Mouse (Mus musculus) spleen, postnatal 4 days (tissue): ENCODE results near the gene Robo2.

Experiments used
- DNase-seq, 2 experiments: peaks; one replicate each; pipeline ENCODE4 v3.0.0; 2022; ENCODE audit warnings: low spot score in 2 of 2

Robo2 gene

DNA sequence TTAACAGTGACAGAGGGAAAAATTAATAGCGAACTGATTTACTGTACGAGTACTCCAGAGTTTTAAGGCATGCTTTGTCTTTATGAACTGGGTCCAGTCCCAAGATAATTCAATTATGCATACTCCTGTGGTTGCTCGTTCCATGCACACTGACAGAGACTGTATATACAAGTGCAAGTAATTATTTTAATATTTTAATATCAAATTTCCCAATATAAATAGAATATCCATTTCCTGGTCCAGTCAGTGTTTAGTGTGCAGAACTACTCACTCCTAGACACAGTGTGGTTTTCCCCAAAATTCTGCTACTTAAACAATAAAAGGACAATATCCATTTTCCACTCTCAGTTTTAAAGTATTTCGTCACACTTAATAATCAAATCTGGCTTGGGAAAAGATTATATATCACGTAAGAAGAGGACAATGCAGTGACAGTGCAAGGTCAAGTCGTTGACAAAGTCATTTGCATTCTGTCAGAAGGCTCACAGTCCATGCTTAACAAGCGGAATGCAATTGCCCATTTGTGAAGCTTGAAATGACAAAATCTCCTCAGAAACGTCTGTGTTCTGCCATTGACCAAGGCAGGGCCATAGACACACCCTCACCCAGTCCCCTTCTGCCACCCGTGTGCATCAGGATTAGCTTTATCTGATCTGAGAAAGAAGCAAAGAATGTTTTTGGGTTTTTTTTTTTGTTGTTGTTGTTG lies 89.8 kb downstream of the Robo2 start:
- DNase-seq, result no peak

DNA sequence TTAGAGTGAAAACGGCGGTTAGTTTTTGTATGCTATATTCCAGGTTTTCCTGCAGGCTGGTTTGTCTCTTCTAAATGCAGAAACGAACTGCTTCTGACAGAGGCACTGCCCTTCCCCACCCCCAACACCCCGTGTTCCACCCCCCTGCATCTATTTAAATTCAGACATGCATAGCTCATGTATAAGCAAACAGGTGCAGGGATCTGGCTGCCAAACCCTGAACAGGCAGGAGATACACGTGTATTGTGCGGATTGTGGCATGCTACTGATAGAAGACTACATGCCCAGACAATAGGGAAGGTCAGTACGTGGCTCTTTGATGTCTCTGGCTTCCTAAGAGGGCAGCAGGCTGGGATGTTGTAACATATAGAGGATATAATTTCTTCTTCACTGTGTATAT lies 95.5 kb downstream of the Robo2 start:
- no peak for DNase-seq

DNA sequence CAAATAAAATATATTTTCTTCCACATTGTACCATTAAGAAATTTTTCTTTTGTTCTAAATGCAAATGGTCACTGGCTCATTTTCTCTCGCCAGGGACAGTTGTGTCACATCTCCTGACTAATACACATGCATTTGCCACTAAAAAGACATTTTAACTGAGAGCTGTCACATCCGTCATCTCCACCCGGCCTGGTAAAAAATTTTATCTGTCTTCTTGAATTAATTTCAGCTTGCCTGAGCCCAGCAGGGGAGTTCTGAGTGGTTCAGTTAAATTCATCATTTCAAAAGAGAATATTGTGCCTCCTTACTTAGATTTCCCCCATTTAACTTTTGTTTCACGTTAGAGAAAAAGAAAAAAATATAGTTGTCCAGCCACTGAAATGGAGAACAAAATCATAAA lies 98.4 kb downstream of the Robo2 start:
- DNase-seq, result no peak

DNA sequence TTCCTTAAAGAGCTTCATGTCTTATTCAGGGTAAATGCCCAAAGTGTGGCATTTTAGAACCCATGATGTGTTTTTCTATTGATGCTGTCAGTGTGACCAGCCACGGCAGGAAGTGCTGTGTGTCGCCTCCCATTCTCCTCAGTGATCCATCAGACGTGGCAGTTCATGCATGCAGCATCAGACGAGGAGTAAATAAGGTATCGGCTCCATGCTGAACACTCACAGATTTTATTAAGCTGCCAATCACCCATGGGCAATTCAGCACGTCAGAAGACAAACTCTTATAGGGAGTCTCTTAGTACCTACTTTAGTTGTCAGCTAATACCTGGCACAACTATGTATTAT lies 104.1 kb downstream of the Robo2 start:
- DNase-seq, result no peak

DNA sequence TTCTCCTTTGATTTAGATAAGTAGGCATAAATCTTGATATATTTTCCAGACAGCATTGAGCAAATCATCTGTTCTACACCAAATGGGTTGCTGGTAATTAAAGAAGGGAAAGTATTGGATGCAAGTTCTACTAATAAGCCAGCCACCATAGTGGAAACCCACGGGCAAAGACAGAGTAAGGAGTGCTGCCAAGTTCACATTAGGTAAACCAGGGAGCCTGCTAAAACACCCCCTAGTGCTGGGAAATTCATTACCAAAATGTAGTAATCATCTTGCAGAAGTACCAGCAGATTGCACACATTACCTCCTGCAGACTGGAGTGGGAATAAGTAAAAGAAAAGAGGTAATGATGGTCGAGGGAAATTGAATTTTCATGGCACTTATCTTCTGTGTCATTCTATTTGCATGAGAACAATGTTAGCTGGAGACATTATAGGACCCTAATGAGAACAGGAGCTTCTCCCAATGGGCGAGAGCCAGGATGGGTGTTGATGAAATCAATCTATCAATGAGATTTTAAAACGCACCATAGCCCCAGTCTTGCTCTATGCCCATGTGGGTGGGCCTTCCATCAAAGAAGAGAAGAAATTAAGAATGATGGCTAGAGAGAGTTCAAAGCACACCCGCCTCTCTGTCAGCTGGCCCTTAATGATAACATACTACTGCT lies 104.6 kb downstream of the Robo2 start:
- DNase-seq, result no peak

DNA sequence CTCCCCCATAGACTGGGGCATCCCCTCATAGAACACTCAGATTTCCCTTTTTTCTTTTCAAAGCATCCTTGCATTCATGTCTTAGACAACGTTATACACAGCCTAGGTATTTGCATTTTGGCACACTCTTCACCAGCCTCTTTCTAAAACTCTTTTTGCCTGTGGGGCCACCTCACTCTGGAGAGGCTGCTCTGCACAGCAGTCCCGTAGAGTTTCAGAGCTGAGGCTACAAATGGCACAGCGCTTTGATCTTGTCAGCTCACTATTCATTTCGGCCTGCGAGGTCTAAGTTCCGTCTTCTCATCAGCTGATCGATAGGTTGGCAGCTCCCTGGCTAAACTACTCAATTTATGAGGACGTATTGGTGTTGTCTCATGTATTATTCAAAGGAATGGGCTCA lies 123.7 kb downstream of the Robo2 start:
- DNase-seq, result no peak

DNA sequence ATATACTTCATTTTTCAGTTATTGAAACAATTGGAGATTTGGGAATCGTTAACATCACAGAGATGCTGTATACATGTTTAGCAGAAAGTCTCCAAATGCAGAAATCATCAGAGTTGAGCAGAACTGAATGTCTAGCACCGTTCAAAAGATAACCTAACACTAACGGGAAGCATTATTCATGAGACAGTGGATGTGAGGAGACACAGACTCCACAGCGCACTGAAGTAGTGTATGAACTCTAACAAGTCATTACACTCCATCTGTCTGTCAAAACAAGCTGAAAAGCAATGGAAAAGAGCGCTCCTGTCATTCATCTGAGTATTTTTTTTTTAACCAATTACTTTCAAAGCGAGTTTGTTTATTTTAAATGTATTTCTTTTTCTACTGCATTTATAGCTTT lies 129.1 kb downstream of the Robo2 start:
- no peak for DNase-seq

DNA sequence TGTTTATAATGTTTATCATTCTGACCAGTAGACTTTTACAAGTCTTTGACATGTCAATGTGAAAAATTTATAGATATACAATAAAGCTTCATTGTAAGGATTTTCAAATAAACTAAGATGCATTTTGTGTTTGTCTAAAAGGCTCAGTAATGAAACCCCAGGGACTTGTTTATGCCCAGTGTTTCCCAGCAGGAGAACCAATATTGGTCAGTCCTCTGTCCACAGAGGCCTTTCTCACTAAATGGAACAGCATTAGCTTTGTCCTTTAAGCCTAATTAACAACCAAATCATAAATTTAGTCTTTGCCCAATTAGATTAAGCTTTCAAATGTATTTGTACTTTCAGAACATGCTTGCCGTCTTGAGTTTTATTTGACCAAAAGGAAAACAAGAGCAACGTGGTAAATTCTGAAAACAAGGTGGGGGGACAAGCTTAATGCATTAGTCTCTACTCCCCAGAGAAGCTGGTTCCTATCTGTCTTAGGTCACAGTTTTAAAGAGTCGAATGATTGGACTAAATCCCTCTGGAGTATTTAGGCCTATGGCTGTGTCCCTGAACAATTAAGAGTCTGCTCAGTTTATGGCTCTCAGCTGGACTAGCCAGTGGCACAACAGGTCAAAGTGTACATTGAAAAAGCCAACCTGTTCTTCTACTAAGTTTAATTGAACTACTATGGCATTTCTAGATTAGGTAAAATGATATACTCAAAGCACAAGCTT lies 134.6 kb downstream of the Robo2 start:
- no peak for DNase-seq

DNA sequence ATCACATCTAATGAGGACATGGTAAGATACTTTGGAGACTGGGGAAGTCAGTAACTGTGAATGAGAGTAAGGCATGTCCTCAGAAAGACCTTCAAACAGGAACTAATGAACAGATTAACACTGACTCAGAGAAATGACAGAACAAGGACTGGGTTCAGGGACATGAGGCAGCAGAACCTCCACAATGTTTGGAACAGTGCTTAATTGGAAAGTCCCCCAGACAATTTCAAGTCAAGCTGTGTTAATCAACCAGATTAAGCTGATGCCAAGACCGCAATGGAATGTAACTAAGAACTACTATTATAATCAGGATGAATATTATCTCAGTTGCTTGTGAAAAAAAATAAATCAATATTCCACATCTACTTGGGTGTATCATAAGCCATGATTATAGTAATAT lies 137.0 kb downstream of the Robo2 start:
- DNase-seq, result no peak

DNA sequence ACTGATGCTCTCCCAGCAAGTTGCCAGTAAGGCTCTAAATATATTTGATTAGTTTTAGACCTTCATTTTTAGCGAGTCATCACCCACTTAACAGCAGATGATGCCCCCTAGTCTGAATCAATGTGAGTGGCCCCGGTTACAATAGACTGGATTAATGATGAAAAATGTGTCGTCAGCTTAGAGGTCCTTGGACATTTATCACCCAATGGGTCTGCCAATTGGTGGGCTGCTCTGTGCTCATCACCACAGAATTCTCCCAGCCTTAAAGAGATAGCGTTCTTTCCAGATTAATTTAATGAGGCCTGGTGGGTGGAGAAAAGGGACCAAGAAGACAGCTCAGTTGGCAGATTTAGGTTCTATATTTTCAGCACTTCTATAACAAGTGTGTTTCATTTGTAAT lies 138.6 kb downstream of the Robo2 start:
- DNase-seq, result no peak

DNA sequence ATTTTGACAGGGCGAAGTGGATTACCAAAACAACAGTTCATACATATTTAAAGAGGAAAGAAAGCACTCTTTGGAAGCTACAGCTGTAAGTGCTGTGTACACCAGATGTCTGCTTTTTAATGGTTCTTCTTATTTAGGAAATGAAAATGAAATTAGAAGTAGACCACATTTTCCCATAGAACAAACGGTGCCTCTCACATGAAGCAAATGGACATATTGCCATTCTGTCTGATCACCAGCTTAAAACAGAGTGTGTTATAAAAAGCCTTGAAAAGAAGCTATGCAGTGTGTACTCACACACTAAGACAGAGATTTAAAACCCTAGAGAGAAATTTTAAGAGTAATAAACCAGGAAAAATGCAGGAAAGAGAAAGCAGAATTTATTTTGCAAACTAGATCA lies 153.4 kb downstream of the Robo2 start:
- DNase-seq, result no peak

DNA sequence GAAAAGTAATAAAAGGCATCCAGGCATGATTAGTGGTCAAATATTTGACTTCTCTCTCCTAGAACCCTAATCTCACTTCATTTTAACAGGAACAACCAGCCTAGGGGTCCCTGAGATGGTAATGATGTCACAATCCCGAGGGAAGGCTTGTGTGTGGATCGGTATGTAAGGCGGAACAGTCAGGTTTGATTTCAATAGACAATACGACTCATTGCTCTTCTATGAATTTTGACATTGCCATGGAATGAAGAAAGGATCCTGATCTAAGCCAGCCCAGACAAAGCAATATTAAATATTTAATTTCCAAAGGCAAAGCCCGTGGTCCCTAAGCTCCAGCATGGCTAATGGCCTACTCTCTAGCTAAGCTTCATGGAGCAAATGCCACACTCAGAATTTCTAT lies 167.2 kb downstream of the Robo2 start:
- no peak for DNase-seq

DNA sequence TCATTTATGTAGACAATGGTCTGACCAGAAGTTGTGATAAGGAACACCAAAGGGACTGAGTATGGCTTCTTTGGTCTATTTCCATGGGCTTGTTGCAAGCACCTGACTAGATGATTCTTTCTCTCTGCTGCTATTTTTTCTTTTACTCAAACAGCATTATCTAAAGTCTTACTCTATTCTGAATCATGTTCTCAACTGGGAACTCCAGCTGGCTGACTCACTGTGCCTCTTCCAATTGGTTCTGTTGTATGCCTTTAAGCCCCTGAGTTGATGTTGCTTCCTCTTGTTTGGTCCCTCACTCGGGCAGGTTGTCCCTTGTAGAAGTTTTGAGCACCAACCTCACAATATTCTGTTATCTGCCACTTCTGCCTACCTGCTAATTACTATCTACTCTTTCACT lies 170.1 kb downstream of the Robo2 start:
- DNase-seq, result no peak

DNA sequence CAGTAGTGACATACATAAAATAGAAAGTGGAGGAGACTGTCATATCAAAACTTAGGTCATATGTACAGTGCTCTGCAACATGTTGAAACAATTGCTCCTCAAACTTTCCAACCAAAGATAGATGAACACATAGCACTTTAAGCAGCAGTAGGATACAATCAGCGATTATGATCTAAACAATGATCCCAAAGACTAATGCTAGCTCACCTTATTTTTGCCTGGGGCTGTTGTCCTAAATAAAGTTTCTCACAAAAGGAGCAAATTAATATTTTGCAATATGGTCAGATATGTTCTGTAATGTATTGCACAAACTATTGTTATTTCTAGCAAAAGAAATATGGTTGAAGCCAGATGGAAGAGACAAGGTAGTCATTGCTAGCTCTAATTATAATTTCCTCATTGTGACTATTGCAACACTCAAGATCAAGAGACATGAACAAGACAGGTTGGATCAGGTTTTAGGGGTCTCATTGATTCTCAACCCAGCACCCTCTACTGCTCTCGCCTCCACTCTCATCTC lies 174.2 kb downstream of the Robo2 start:
- no peak for DNase-seq

DNA sequence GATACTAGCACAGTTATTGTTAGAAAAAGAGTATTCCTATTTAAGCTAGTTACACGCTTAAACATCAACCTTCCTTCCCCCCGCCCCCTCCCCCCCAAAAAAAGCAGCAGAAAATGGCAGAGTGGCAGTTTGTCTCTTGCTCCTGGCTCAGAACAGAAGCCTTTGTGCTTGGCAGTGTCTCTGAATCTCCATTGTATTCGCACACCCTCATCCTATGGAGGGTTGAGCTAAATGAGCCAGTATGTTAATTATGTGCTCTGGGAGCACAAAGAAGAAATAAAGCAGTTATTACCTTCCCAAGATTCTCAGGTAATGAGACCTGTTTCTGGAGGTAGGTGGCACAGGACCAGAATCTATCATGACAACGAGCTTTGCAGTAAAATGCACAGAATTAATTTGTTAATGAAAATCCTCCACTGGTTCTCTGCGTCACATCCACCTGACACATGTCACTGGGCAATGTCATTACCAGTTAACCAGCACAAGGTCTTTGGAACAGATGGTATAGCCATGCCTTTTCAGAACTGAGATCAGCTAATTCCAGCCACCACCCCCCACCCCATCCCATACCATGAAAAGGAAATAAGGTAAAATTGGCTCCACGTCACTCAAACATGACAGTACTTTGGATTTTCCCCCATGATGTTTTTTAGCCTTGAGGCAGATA lies 177.1 kb downstream of the Robo2 start:
- no peak for DNase-seq

DNA sequence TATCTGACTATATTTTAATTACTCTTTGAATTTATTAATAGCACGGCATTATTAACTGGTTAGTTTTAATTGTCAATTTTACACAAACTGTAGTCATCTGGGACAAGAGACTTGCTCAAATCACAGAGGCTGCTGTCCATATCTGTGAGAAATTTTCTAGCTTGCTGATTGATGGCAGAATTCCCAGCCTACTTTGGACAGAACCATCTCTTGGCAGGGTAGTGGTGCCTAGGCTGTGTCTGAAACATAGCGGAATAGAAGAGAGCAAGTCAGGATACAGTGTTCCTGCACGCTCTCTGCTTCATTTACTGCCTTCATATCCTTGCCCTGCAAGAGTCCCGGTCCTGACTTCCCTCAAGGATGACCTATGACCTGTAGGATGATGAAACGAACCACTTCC lies 178.0 kb downstream of the Robo2 start:
- no peak for DNase-seq

DNA sequence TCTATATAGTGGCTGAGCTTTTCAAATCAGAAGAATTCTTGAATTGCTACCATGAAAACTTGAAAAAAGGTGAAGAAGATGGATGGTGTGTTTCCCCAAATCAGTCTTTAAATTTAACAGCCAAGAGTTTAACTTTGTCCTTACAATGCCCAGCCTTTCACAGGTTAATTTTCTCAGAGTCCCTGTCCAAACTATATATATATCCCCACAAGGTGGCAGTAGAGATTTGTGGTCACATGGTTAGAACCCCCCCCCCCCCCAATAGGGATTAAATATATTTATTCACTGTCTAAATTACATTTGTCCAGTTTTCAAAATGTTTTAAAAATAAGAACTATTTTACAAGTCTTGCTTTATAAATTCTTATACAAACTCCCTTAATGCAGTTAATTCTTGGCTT lies 184.3 kb downstream of the Robo2 start:
- DNase-seq, result no peak

DNA sequence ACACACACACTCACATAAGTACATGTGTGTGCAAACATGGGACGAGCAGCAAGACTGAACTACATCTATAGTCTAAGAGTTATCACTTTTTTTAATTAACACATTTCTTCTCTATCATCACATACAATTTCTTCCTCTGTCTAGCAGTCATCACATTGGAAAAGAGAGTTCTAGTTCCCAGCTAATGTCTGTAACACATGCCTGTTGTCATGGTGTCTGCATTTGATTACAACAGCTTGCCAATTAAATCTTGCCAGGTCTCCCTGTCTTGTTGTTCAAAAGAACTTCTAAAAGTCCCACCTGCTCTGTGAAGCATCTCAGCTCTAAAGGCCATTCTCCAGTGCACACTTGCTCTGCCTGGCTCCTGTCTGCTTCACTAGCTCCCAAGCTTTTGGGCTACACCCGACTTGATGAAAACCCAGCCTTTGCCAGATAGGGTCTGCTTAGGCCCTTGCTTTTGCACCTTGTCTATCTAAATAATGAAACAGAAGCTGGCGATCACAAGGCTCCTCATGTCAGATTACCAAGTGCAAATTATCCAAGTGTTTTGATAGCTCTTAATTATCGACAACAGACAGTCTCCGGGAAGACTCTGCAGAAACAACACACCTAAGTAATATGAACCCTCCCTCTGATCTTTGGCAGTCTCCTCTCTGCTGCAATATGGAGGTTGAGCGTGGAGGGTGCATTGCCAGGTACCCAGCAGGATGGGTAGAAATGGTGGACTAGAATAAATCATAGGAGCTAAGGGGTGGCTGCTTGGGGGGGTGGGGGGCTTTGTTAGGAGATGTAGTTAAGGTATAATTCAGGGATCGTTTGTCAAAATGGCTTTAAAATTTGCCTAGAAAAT lies 186.0 kb downstream of the Robo2 start:
- no peak for DNase-seq

DNA sequence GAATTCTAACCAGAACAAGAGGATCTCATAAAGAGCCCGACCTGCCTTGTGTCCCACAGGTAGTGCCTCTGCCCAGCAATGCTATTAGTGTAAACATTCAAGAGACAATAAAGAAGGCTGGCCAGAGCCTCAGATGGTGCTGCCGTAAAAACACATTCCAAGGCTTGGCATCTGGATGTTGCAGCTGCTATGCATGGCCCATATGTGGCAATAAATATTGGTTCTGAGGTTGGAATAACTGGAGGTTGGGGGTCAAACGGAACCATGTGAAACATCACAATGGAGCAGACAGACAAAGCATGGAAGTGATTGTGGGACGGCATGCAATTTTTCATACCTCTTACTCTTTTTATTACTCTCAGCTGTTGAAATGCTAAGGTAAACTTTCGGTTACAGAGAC lies 189.1 kb downstream of the Robo2 start:
- DNase-seq, result no peak

DNA sequence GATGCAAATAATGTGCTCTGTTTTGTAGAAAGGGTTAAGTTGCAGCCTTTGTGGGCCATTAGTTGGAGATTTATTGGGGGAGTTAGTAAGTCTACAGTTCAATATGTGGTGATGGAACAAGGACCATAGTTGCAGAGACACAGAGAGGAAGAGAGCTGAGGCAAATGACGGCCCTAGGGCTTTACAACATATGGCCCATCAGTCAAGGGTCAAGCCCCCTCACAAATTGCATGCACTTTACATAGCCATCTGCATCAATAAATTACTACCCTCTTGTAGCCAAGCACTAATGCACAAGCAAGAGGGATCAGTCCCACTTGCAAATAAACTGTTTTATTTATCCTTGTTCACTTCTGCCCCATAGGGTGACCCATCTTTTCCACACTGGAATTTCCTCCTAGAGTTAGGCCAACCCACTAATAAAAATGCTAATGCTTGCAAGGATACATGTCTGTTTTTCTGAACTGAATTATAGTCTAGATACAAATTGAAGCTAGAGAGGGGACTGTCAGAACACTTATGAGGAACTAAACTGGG lies 194.7 kb downstream of the Robo2 start:
- no peak for DNase-seq

DNA sequence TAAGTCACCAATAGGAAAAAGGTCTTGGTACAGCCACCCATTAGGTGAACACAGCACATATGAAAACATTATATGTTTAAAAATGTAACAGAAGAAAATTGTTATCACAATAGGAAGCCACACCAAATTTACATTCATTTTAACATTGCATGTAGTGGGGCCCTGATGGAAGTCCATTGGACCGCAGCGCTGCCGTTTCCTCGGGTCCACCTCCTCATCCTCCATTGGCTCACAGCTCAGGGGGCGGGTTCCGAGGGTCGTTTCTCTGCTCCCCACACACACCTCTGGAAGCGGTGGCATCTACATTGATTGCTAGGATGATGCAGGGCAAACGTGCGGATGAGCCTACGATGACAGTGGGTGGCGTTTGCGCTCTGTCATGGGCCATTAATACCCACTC lies 195.8 kb downstream of the Robo2 start:
- DNase-seq, result no peak
